Mouse (Mus musculus) ES-E14 (cell line): Measurements from ENCODE around the gene Cox4i2. TPM values are rescaled to one million over a fixed set of nuclear protein-coding genes. Genes with fewer than 3 reads are reported as not detected.

ENCODE experiments used
- DNase-seq: peaks from one replicate; pipeline ENCODE4 v3.0.0-alpha.2; 2013; ENCODE audit warnings: low read depth, low spot score
- H3K27ac ChIP-seq: 2 replicates; pipeline ENCODE4 v1.5.1; 2012; ENCODE audit warnings: low read depth, mild to moderate bottlenecking, low read length, moderate library complexity, mixed read lengths; ENCODE audit not compliant: poor library complexity, insufficient read depth, severe bottlenecking
- H3K36me3 ChIP-seq: 2 replicates; pipeline ENCODE4 v1.6.1; 2012; ENCODE audit warnings: mild to moderate bottlenecking, low read length, moderate library complexity, mixed read lengths; ENCODE audit not compliant: control insufficient read depth, poor library complexity, insufficient read depth, severe bottlenecking
- H3K4me1 ChIP-seq, 2 experiments: fragments of 150-350 bp in 1 of 2; sonication (generic) in 1 of 2; 2 replicates each; pipeline ENCODE4 v1.6.1; 2012; ENCODE audit warnings: low read length in 2 of 2, mild to moderate bottlenecking in 1 of 2, mixed read lengths in 1 of 2; ENCODE audit not compliant: control insufficient read depth in 2 of 2, insufficient read depth in 2 of 2, poor library complexity in 1 of 2
- H3K4me3 ChIP-seq, 2 experiments: fragments of 150-350 bp in 1 of 2; sonication (generic) in 1 of 2; 2 replicates each; pipeline ENCODE4 v1.5.1; 2012; ENCODE audit warnings: low read length in 2 of 2, low read depth in 1 of 2, mild to moderate bottlenecking in 1 of 2, mixed read lengths in 1 of 2; ENCODE audit not compliant: insufficient read depth in 1 of 2, poor library complexity in 1 of 2, severe bottlenecking in 1 of 2
- H3K9ac ChIP-seq: 2 replicates; pipeline ENCODE4 v1.6.1; 2012; ENCODE audit warnings: low read depth, mild to moderate bottlenecking, low read length, mixed read lengths; ENCODE audit not compliant: poor library complexity, insufficient read depth, severe bottlenecking
- H3K9me3 ChIP-seq: fragments of 150-350 bp; sonication (generic); 2 replicates; pipeline ENCODE4 v1.6.1; 2012; ENCODE audit warnings: low read depth, mild to moderate bottlenecking, low read length; ENCODE audit not compliant: control insufficient read depth, insufficient read depth
- CHD2 ChIP-seq: IDR thresholded peaks from 2 replicates; pipeline ENCODE4 v1.6.1; 2014; ENCODE audit warnings: mild to moderate bottlenecking, low read depth, low read length, inconsistent platforms
- HCFC1 ChIP-seq: IDR thresholded peaks from 2 replicates; pipeline ENCODE4 v1.6.1; 2012; ENCODE audit warnings: low read length, inconsistent platforms, borderline replicate concordance; ENCODE audit not compliant: insufficient read depth
- MAFK ChIP-seq: IDR thresholded peaks from 2 replicates; pipeline ENCODE4 v1.6.1; 2014; ENCODE audit warnings: mild to moderate bottlenecking, low read depth, low read length, inconsistent platforms; ENCODE audit not compliant: insufficient read depth
- ZC3H11A ChIP-seq: IDR thresholded peaks from 2 replicates; pipeline ENCODE4 v1.6.1; 2012; ENCODE audit warnings: low read depth, mild to moderate bottlenecking, inconsistent platforms, low read length, borderline replicate concordance
- ZNF384 ChIP-seq: IDR thresholded peaks from 2 replicates; pipeline ENCODE4 v1.6.1; 2012; ENCODE audit warnings: low read depth, low read length, inconsistent platforms
- in situ Hi-C, 2 experiments: fragments of 600-800 bp; cut with MboI; formaldehyde crosslinking; loops; one replicate each; pipeline ENCODE4 v1.15.1; 2025; ENCODE audit warnings: low sequenced_read_pairs in 2 of 2, inconsistent platforms in 1 of 2; ENCODE audit not compliant: unreplicated experiment in 2 of 2
- total RNA-seq: library from RNA; depleted of rRNA; stranded (reverse); fragments of 300-350 nt; gene quantifications from 2 replicates; pipeline ENCODE4 v1.2.3, GENCODE M21; 2012

The Cox4i2 gene
- total RNA-seq, 1 experiment: 1.7 TPM

- Histone ChIP-seq H3K27ac (peak overlapping the region; percentile 38; the same call in 1 of the 2 replicates), H3K4me1 (peaks cover 17 to 42% of the 10 kb centered on the region in 2 experiments), H3K4me3 (no peak overlapping the region), H3K9me3 (no peaks in the 10 kb centered on the region), H3K36me3 (no peaks in the 10 kb centered on the region), H3K9ac (peak overlapping the region; percentile 26; the same call in 1 of the 2 replicates)
- TF ChIP-seq CHD2: no peak
- TF ChIP-seq ZNF384: no peak
- TF ChIP-seq ZC3H11A: no peak
- TF ChIP-seq MAFK: no peak
- TF ChIP-seq HCFC1: no peak
- in situ Hi-C loops: no loop called here
- DNase-seq: no peak
These were observed 24.8 kb upstream of the Cox4i2 start for GRCm38 (mm10) chr2:152729013-152729635.

GRCm38 (mm10) chr2:152729636-152730020 lies 24.3 kb upstream of the Cox4i2 start:
- Histone ChIP-seq H3K9ac (peak overlapping the region; percentile 26; the same call in 1 of the 2 replicates), H3K4me3 (no peak overlapping the region), H3K36me3 (no peaks in the 10 kb centered on the region), H3K9me3 (no peaks in the 10 kb centered on the region), H3K27ac (peak overlapping the region; percentile 38; the same call in 1 of the 2 replicates), H3K4me1 (peaks cover 17 to 42% of the 10 kb centered on the region in 2 experiments)
- in situ Hi-C loops: no loop called here
- DNase-seq: no peak
- TF ChIP-seq ZC3H11A: no peak
- no peak for TF ChIP-seq CHD2
- no peak for TF ChIP-seq MAFK
- no peak for TF ChIP-seq ZNF384
- no peak for TF ChIP-seq HCFC1

GRCm38 (mm10) chr2:152733201-152733600 lies 20.8 kb upstream of the Cox4i2 start:
- DNase-seq: no peak
- Histone ChIP-seq H3K4me3 (no peak overlapping the region), H3K9ac (no peak overlapping the region), H3K9me3 (no peaks in the 10 kb centered on the region), H3K36me3 (no peaks in the 10 kb centered on the region), H3K27ac (no peak overlapping the region), H3K4me1 (peaks cover 18 to 40% of the 10 kb centered on the region in 2 experiments)
- TF ChIP-seq HCFC1 (no peak), CHD2 (no peak), ZNF384 (no peak), MAFK (no peak), ZC3H11A (no peak)
- in situ Hi-C loops: no loop called here

- Histone ChIP-seq H3K27ac (no peak overlapping the region), H3K9ac (no peak overlapping the region), H3K9me3 (no peaks in the 10 kb centered on the region), H3K4me3 (peak overlapping the region in 1 of 2 experiments; percentile 32; a peak in 2 of 4 replicates), H3K36me3 (no peaks in the 10 kb centered on the region), H3K4me1 (peaks cover 13 to 36% of the 10 kb centered on the region in 2 experiments)
- TF ChIP-seq ZNF384 (no peak), MAFK (no peak), CHD2 (no peak), HCFC1 (no peak), ZC3H11A (no peak)
- in situ Hi-C loops: no loop called here
- DNase-seq: no peak
These were observed 19.5 kb upstream of the Cox4i2 start for GRCm38 (mm10) chr2:152734501-152734900.
